Mouse (Mus musculus) heart, postnatal 36 days (tissue): Measurements from ENCODE around the gene Wnt7a. TPM values are rescaled to one million over a fixed set of nuclear protein-coding genes. Genes with fewer than 3 reads are reported as not detected.

ENCODE experiments used
- DNase-seq, 2 experiments: peaks; one replicate each; pipeline ENCODE4 v3.0.0; 2021 to 2022
- intact Hi-C: fragments of 180-260 bp; cut with DNase I; formaldehyde crosslinking; loops from one replicate; pipeline ENCODE4 v1.15.1; 2025
- total RNA-seq, 2 experiments: library from RNA; stranded (reverse); gene quantifications; 2 replicates each; pipeline ENCODE4 v1.2.3; 2021

Wnt7a gene
- total RNA-seq, 2 experiments from 2014 or later: not detected

- DNase-seq: no peak
- intact Hi-C loops: no loop called here
These were observed 18.5 kb downstream of the Wnt7a start for GRCm38 (mm10) chr6:91392475-91393174.

DNA sequence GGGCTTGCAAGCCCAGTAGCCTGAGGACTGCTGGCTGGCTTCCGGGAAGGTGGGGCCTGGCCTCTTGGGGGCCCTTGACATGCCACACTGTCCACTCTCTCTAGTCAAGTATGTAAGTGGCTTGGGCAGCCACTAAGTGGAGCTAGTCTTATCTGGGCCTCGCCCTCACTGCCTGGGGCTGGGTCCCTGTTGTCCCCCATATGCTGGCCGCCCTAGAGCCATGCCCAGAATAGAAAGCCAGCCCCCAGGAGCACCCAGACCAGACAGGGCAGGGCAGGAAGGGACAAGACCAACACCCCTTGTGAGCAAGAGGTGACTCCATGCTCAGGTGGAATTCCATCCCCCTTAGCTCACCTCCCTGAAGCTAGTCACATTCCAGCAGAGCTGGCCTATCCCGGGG lies 22.0 kb downstream of the Wnt7a start:
- intact Hi-C loops: no loop called here
- no peak for DNase-seq

GRCm38 (mm10) chr6:91384415-91384814 lies 26.7 kb downstream of the Wnt7a start:
- DNase-seq: no peak
- intact Hi-C loops: no loop called here

DNA sequence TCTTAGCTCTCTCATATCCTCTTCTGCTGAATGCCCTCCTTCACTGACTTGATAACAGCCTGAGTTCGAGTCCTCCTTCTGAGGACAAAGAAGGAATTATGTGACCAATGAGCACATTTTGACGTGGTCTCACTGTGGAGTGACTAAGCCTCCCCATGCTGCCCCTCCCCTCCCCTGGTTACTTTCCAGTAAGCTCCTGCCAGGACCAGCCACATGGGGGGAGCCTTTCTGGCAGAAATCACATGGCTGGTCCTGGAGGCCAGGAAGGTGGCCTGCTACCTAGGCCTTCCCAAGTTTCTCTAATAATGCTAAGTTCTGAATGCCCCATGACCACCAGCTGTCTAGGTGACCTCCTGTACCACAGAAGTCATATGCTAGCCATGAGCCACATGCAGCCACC lies 27.3 kb downstream of the Wnt7a start:
- intact Hi-C loops: no loop called here
- DNase-seq: no peak

GRCm38 (mm10) chr6:91383303-91383702 lies 27.9 kb downstream of the Wnt7a start:
- intact Hi-C loops: no loop called here
- DNase-seq: no peak

DNA sequence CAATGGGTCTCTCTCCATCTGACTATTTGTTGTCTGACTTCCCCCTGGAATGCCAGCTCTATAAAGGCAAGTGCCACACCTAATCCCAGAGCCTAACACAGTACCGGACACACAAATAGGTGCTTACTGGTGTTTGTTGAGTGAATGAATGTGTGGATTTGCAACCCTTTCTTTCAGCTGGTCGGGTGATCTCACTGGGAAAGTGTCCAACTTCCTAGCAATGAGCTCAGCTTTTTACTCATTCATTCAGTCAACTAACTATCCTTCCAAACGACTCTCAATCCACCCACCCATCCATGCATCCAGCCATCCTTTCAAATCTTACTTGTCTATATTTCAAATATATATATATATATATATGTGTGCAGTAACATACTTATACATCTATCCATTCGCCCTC lies 31.3 kb downstream of the Wnt7a start:
- intact Hi-C loops: no loop called here
- DNase-seq: no peak

DNA sequence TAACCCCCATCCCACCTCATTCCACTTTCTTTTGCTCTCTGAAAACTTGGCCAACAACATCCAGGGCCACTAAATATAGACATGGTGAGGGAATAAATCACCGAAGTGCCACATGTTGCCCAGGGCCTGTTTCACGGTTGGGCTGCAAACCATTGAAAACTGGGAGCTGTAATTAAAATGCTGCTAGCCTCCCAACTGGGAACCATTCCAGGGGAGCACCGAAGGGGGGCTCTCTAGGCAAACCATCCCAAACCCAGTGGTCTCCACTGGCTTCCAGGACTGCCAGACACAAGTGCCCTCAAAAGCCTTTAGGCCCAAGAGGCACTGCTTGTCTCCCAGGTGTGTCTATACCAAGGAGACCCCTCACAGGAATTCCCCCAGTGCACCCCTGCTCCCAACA lies 31.9 kb downstream of the Wnt7a start:
- intact Hi-C loops: no loop called here
- no peak for DNase-seq

GRCm38 (mm10) chr6:91372977-91373376 lies 38.2 kb downstream of the Wnt7a start:
- intact Hi-C loops: no loop called here
- DNase-seq: no peak

GRCm38 (mm10) chr6:91372586-91372971 lies 38.6 kb downstream of the Wnt7a start:
- DNase-seq: no peak
- intact Hi-C loops: no loop called here

- no peak for DNase-seq
- intact Hi-C loops: no loop called here
These were observed 39.1 kb downstream of the Wnt7a start for GRCm38 (mm10) chr6:91371912-91372585.

DNA sequence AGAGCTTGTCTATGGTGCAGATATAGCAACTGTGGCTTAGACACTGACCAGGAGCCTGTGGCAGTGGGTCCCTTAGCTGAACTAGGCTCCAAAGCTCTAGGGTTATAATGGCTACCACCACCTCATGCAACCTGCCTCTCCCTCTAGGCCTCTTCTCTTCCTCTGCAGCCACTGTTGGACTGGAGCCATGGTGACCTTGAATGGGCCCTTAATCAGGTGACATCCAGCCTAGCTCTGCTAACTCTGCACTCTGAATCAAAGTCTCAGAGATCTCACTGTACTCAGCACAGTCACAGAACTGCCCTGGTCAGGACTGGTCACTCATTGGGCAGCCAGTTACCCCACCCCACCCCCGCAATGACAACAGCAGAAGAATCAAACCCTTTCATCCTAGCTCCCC lies 44.4 kb downstream of the Wnt7a start:
- peak; percentile 8 to 9 for DNase-seq
- intact Hi-C loops: no loop called here

DNA sequence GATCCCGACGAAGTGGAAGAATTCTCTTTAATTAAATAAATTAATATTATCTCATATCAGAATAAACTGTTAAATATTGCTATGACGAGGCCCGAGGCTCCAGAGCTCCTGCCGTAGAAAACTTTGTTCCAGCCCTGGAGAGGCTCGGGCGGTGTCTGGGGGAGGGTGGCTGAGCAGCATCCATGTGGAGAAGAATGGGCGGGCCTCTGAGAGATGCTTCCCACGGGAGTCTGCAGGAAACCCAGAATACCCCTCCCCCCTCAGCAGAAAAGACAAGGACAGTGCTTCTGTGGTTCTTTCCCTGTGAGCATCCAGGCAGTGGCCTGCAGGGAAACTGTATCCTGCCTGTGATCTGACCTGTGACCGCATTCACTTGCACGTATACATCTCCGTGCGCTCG lies 45.7 kb downstream of the Wnt7a start:
- intact Hi-C loops: no loop called here

DNA sequence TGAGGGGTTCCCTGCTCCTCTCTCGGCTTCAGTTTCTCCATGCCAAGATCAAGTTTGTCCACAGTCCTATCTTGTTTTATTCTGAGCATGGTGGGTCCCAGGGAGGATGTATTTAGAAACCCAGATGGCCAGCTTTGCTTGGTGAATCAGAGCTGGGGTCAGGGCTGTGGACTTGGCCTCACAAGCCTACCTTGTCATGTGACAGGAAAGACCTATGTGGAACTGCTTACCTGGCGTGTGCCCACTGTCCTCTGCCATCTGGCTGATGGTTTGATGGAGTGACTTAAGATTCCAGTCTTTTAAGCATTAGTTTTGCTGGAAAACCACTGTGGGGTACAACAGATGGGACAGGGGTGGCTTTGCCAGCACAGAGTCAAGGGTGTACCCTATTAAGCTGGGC lies 48.4 kb downstream of the Wnt7a start:
- no peak for DNase-seq
- intact Hi-C loops: no loop called here

More for the DNA sequence above, 45.7 kb downstream of the Wnt7a start:
- no peak for DNase-seq

DNA sequence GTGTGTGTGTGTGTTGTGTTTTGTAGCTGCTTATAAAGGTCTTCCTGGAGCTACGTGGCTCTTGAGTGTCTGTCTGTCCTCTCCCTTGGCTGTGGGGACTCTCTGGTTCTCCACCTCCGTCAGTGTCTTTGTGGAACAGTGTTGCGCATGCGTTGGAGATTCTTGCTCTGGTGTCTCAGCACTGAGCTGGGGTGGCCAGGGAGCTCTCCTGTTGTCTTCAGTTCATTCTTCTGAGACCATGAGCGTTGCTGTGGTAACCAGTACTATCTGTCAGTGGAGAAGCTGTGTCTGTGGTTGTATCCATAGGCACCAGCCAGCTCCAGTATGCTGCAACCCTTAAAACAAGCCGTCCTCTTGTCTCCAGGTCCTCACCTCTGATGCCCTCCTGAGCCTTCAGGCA lies 50.2 kb downstream of the Wnt7a start:
- intact Hi-C loops: no loop called here
- no peak for DNase-seq

DNA sequence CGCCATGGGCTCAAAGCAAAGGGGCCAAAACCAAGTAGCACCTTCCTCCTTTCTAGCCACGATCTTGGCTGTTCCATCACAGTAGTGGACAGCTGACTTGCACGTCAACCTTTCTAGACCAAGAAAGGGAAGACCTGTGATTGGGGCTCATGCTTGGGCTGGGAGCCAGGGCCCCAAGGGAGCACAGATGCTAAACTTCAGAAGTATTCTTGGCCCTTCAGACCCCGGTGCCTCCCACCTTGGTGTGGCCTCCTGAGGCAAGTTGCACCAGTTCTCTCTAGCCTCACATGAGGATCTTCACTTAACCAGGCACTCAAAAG lies 50.8 kb downstream of the Wnt7a start:
- intact Hi-C loops: no loop called here
- DNase-seq: no peak

- no peak for DNase-seq
- intact Hi-C loops: no loop called here
These were observed 51.3 kb downstream of the Wnt7a start for GRCm38 (mm10) chr6:91359672-91360370.

DNA sequence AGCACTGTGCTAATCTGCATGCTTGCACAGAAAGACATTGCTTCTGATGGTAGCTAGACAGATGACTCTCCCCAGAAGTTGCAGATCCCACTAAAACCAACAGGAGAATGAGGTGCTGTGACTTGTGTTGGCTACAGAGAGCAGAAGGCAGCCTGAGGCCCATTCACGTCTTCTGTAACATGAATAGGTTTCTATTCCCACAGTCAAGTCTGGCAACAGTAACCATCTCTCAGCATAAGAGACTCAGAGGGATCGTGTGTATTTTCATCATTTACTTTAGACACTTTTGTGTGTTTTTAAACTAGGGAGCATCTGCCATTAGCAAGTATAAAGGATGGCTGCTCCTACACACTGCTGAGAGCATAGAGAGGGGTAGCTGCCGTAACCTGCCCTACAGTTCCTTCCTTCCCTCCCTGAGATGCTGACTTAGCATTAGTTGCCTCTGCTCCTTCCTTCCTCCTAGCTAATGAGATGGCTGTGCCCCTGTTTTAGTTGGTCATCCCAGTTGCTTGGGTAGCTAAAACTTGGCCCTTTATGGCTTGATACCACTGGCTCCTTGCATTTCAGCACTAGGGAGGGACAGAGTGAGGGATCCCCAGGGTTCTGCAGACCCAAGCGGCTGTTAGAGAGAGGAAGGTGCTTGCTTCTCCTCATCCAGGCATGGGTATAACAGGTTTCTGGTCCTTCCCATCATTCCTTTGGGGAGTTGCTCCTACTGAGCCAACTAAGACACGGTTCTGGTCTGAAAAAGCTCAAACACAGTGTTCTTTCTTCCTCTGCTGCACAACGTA lies 52.1 kb downstream of the Wnt7a start:
- DNase-seq: no peak
- intact Hi-C loops: no loop called here

DNA sequence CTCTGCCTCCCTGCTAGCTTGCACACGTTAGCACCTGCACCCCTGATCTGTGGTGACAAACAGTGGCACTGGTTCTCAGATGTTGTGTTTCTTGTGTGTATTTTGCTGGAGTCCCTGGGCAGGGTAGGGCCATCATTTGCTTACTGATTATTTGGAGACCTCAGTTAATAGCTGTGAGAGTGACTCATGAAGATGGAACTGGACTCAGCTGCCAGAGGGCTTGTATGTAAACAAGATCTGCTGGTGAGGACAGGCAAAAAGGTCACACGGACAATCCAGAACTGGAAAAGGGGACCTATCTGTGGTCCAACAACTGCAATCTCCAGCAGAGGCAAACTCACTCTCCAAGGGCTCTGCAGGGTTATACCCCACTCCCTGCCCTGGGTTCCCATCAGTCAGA lies 52.8 kb downstream of the Wnt7a start:
- no peak for DNase-seq
- intact Hi-C loops: no loop called here

DNA sequence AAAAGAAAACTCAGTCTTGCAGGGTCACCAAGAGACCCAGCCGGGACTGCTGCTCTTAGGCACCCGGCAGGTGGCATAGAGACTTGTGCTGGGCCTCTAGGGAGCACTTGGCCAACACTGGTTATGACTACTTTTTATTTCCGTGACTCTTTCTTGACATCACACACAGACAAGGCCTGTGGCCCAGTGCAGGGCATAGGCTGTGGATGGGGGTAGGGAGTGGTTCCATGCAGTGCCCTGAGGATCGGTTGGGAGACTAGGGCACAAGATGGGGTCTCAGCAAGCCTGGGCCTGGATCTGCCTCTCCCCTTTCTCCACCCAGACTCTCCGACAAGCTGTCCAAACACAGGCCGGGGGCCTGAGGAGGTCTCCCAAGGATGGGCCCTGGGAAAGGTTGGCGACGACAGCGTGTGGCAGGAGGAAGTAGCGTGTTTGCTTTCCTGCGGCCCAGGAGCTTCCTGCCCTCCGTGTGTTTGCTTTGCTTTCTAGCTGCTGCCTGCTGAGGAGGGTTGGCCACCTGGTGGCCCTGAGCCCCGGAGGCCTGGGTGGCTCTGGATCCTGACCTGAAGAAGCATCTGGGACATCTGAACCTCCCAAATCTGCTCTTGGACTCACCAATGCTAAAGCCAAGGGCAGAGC lies 53.8 kb downstream of the Wnt7a start:
- intact Hi-C loops: no loop called here
- DNase-seq: no peak

DNA sequence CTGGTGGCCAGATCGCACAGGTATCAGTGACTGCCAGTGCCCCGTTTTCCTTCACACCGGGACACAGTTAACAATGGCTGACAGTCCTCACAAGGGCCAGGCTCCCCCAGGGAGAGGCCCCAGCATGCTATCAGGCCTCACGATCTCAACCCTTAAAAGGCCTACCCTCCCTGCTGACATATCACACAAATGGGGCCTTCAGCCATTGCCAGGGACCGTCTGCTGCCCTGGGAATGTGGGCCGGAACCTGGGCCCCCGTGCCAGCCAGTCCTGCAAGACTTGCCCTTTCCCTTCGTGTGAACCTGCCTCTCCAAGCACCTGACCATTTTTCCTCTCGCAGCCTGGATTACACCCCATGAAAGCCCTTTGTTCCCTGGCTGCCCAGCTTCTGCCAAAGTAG lies 61.5 kb downstream of the Wnt7a start:
- intact Hi-C loops: no loop called here
- DNase-seq: no peak

DNA sequence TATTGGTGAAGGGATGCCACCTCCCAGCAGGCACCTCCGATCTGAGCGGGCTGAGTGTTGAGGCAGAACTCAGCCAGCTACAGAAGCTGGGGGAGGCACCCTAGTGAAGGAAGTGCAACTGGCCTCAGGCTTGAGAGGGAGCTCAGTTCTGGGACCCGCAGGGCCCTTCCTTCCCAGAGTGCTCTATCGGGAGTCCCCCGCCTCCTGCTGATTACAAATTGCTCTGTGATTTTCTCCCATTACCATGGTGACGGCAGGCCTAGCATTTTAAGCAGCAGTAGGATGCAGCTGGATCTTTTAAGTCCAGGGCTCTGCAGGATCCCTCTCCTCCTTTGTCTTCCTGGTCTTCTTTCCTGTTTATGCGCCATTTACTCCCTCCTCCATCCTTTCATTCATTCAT lies 63.4 kb downstream of the Wnt7a start:
- intact Hi-C loops: no loop called here
- no peak for DNase-seq
